Comparison of ENCODE assay signal across 17 mouse cellular contexts in the genomic region with DNA sequence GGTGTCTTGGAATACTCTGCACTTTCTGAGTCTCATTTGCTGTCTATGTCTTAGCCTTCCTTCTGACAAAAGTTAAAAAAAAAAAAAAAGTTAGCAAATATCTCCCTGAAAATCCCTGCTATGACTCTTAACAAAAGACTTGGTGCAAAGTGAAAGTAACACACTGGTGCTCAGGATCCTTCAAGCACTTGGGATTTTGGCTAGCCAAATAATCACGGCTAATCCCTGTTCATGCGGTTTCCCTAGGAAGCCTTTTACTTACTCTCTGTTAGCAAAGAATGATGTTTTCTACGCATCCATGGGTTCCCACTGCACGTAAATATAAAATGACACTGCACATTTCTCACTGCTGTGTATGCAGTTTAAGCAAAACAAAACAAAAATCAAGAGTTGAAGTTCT.
DNase-seq lines count a peak whose midpoint lies in the region; ATAC-seq and TF ChIP-seq lines count a peak whose summit lies in the region.
"Had no signal": no experiment of that assay in that cellular context is flagged by ENCODE, and none has a peak within 500 bp of the region (broad histone marks: within the 10 kb centered on the region; RNA-seq: fewer than 3 reads in every experiment).

No protein-coding gene starts in this region.

- H3K4me3 ChIP-seq in heart, embryonic 16.5 days (ENCODE audit: low read length): no peak overlapping the region
- H3K4me3 ChIP-seq in lung, embryonic 15.5 days: no peak overlapping the region
- H3K4me3 ChIP-seq in lung, adult 2 months (replicated peaks; ENCODE audit: extremely low read depth, low read depth, low read length): no peak overlapping the region
- no peak overlapping the region for H3K4me3 ChIP-seq in heart, embryonic 11.5 days (ENCODE audit: low read depth, low read length)
- H3K4me3 ChIP-seq: forebrain, embryonic 13.5 days; left cerebral cortex, adult 2 months; limb, embryonic 13.5 days had no signal

- no peak for TF ChIP-seq CTCF in lung, adult 2 months (IDR thresholded peaks at IDR 0.05; ENCODE audit: insufficient read depth, low read length)

- DNase-seq in heart, adult 18-20 months: no peak
- DNase-seq in lung, adult 2 months: no peak
- peak; percentile 46 for DNase-seq in Muller cell, postnatal 12 days (ENCODE audit: inconsistent ontology term)
- peak; percentile 21 for DNase-seq in retina, postnatal 1 day
- no peak for DNase-seq in urinary bladder, adult 18-20 months (ENCODE audit: low spot score in 2 of 2)
- DNase-seq: adrenal gland, adult 2 months; cerebellum, adult 9-10 months; gastrocnemius, postnatal 25 days; lung, postnatal 10 days; thymus, adult 18-20 months had no signal

- no peak for TF ChIP-seq POLR2A in lung, adult 2 months (IDR thresholded peaks at IDR 0.05; ENCODE audit: borderline replicate concordance, extremely low read depth, low read depth, low read length)

- WGBS in heart, embryonic 16.5 days: 46% methylated on average over 4 of the region's 4 CpGs
- 30% methylated on average over 4 of the region's 4 CpGs for WGBS in lung, embryonic 15.5 days
- 32% methylated on average over 4 of the region's 4 CpGs for whole genome bisulfite sequencing in lung, adult 2 months
- WGBS in heart, embryonic 11.5 days (ENCODE audit: insufficient replicate concordance): 47% methylated on average over 4 of the region's 4 CpGs

- no peak for ATAC-seq in heart, embryonic 16.5 days (replicated peaks; ENCODE audit: extremely low read depth, insufficient read depth, low FRiP score)
- ATAC-seq in lung, embryonic 15.5 days (ENCODE audit: borderline replicate concordance, extremely low read depth, low FRiP score, low TSS enrichment): no peak
- no peak for ATAC-seq in heart, embryonic 11.5 days (replicated peaks; ENCODE audit: insufficient number of reproducible peaks, low FRiP score, low TSS enrichment)
- ATAC-seq: forebrain, embryonic 13.5 days had no signal

- H3K4me2 ChIP-seq in heart, embryonic 16.5 days (ENCODE audit: low read depth, low read length): 0 out of 2 replicates have a peak overlapping the region, but pooled peaks have one; percentile 13
- H3K4me2 ChIP-seq in lung, embryonic 15.5 days: peak overlapping the region; percentile 32; the same call in 1 of the 2 replicates
- no peak overlapping the region for H3K4me2 ChIP-seq in heart, embryonic 11.5 days
- H3K4me2 ChIP-seq: forebrain, embryonic 13.5 days; hindbrain, embryonic 14.5 days; limb, embryonic 13.5 days had no signal

- no peaks in the 10 kb centered on the region for H3K4me1 ChIP-seq in heart, embryonic 16.5 days (ENCODE audit: control insufficient read depth, insufficient read depth, low read length)
- H3K4me1 ChIP-seq in lung, embryonic 15.5 days: peaks cover 19% of the 10 kb centered on the region
- no peaks in the 10 kb centered on the region for H3K4me1 ChIP-seq in lung, adult 2 months (ENCODE audit: control insufficient read depth, insufficient read depth, low read length)
- no peaks in the 10 kb centered on the region for H3K4me1 ChIP-seq in heart, embryonic 11.5 days (ENCODE audit: control insufficient read depth, insufficient read depth, low read length)

- no peaks in the 10 kb centered on the region for H3K36me3 ChIP-seq in heart, embryonic 16.5 days (ENCODE audit: control insufficient read depth, insufficient read depth)
- no peaks in the 10 kb centered on the region for H3K36me3 ChIP-seq in lung, embryonic 15.5 days
- H3K36me3 ChIP-seq in heart, embryonic 11.5 days (ENCODE audit: control insufficient read depth, insufficient read depth, low read length): no peaks in the 10 kb centered on the region
- H3K36me3 ChIP-seq: limb, embryonic 13.5 days had no signal

- no peaks in the 10 kb centered on the region for H3K9me3 ChIP-seq in heart, embryonic 16.5 days (replicated peaks; ENCODE audit: control insufficient read depth, low read length)
- no peaks in the 10 kb centered on the region for H3K9me3 ChIP-seq in lung, embryonic 15.5 days
- H3K9me3 ChIP-seq in heart, embryonic 11.5 days (replicated peaks; ENCODE audit: control insufficient read depth, low read length): no peaks in the 10 kb centered on the region
- H3K9me3 ChIP-seq: forebrain, embryonic 13.5 days; limb, embryonic 13.5 days had no signal

- no peak overlapping the region for H3K9ac ChIP-seq in heart, embryonic 16.5 days (ENCODE audit: low read length)
- H3K9ac ChIP-seq in lung, embryonic 15.5 days: no peak overlapping the region
- H3K9ac ChIP-seq in heart, embryonic 11.5 days (ENCODE audit: low read depth, low read length): no peak overlapping the region
- H3K9ac ChIP-seq: forebrain, embryonic 13.5 days; hindbrain, embryonic 14.5 days; limb, embryonic 13.5 days had no signal

- no peak overlapping the region for H3K27ac ChIP-seq in heart, embryonic 16.5 days (ENCODE audit: low read length)
- H3K27ac ChIP-seq in lung, embryonic 15.5 days: no peak overlapping the region
- H3K27ac ChIP-seq in heart, embryonic 11.5 days (ENCODE audit: low read depth, low read length): no peak overlapping the region
- H3K27ac ChIP-seq: hindbrain, embryonic 14.5 days; left cerebral cortex, adult 2 months; limb, embryonic 13.5 days had no signal

- H3K27me3 ChIP-seq in heart, embryonic 16.5 days (ENCODE audit: control insufficient read depth, insufficient read depth, low read length): no peaks in the 10 kb centered on the region
- no peaks in the 10 kb centered on the region for H3K27me3 ChIP-seq in lung, embryonic 15.5 days
- no peaks in the 10 kb centered on the region for H3K27me3 ChIP-seq in heart, embryonic 11.5 days (ENCODE audit: control insufficient read depth, insufficient read depth, low read length)
- H3K27me3 ChIP-seq: forebrain, embryonic 13.5 days had no signal

Comparison
In these comparisons a context has a peak if more than half of its experiments do, and no peak if none do; other contexts are left out.
1. DNase-seq: peak in Muller cell, postnatal 12 days (single experiment) and retina, postnatal 1 day (single experiment); none in heart, adult 18-20 months (0 of 2), lung, adult 2 months (single experiment) and urinary bladder, adult 18-20 months (0 of 2).